ENCODE assay signal across 17 mouse cellular contexts in genomic region chr1:71297021-71297420, GRCm38 (mm10).
"Had no signal": no experiment of that assay in that cellular context is flagged by ENCODE, and none has a peak within 500 bp of the region (broad histone marks: within the 10 kb centered on the region; RNA-seq: fewer than 3 reads in every experiment).

No protein-coding gene starts in this region.

- H3K4me1 ChIP-seq: midbrain, embryonic 10.5 days; neural tube, embryonic 15.5 days had no signal

- H3K9ac ChIP-seq: liver, embryonic 14.5 days; lung, embryonic 14.5 days; midbrain, embryonic 12.5 days; neural tube, embryonic 13.5 days; neural tube, embryonic 15.5 days had no signal

- DNase-seq: lung, adult 18-20 months; lung, embryonic 14.5 days; lung, postnatal 10 days; lung, postnatal 4 days; right cerebral cortex, adult 18-20 months; right cerebral cortex, postnatal 25 days; right cerebral cortex, postnatal 4 days; spleen, adult 18-20 months; thymus, adult 18-20 months; thymus, postnatal 14 days; thymus, postnatal 36 days had no signal

- H3K36me3 ChIP-seq: midbrain, embryonic 10.5 days; midbrain, embryonic 12.5 days; neural tube, embryonic 13.5 days; neural tube, embryonic 15.5 days had no signal

- H3K27me3 ChIP-seq: midbrain, embryonic 12.5 days; neural tube, embryonic 13.5 days; neural tube, embryonic 15.5 days had no signal

- H3K4me3 ChIP-seq: midbrain, embryonic 10.5 days; midbrain, embryonic 12.5 days; myocyte; neural tube, embryonic 13.5 days; neural tube, embryonic 15.5 days had no signal

- H3K4me2 ChIP-seq: lung, embryonic 14.5 days; midbrain, embryonic 12.5 days; neural tube, embryonic 13.5 days; neural tube, embryonic 15.5 days had no signal

- H3K9me3 ChIP-seq: midbrain, embryonic 10.5 days; midbrain, embryonic 12.5 days; neural tube, embryonic 13.5 days; neural tube, embryonic 15.5 days had no signal

- H3K27ac ChIP-seq: liver, embryonic 14.5 days; midbrain, embryonic 10.5 days; midbrain, embryonic 12.5 days; neural tube, embryonic 13.5 days; neural tube, embryonic 15.5 days had no signal
